Mouse (Mus musculus) splenic B cell, adult 2 months (primary cell): ENCODE results near the gene Zfp106.

ENCODE experiments used
- DNase-seq: peaks from one replicate; pipeline ENCODE4 v3.0.0-alpha.2; 2011; ENCODE audit warnings: low read depth, low spot score
- H3K27me3 ChIP-seq: 2 replicates; pipeline ENCODE4 v1.6.1; 2012; ENCODE audit warnings: mild to moderate bottlenecking, low read length, moderate library complexity, mixed read lengths; ENCODE audit not compliant: control insufficient read depth, poor library complexity, insufficient read depth, severe bottlenecking
- H3K36me3 ChIP-seq: 2 replicates; pipeline ENCODE4 v1.6.1; 2012; ENCODE audit warnings: mild to moderate bottlenecking, low read length, moderate library complexity, mixed read lengths; ENCODE audit not compliant: control insufficient read depth, poor library complexity, insufficient read depth, severe bottlenecking

The Zfp106 gene

GRCm38 (mm10) chr2:120503992-120504391 lies 59.7 kb downstream of the Zfp106 start:
- peaks cover 5% of the 10 kb centered on the region; the same call in 1 of the 2 replicates for H3K36me3 ChIP-seq
- DNase-seq = no peak
- no peaks in the 10 kb centered on the region for H3K27me3 ChIP-seq

GRCm38 (mm10) chr2:120503094-120503493 lies 60.5 kb downstream of the Zfp106 start:
- no peak for DNase-seq
- no peaks in the 10 kb centered on the region for H3K27me3 ChIP-seq
- H3K36me3 ChIP-seq = peaks cover 4% of the 10 kb centered on the region; the same call in 1 of the 2 replicates

- Histone ChIP-seq H3K36me3 (peaks cover 4% of the 10 kb centered on the region; the same call in 1 of the 2 replicates), H3K27me3 (no peaks in the 10 kb centered on the region)
- no peak for DNase-seq
Measured at GRCm38 (mm10) chr2:120502605-120502990, 61.0 kb downstream of the Zfp106 start.

GRCm38 (mm10) chr2:120501931-120502604 lies 61.6 kb downstream of the Zfp106 start:
- DNase-seq = no peak
- H3K27me3 ChIP-seq = no peaks in the 10 kb centered on the region
- peaks cover 4% of the 10 kb centered on the region; the same call in 1 of the 2 replicates for H3K36me3 ChIP-seq

GRCm38 (mm10) chr2:120501136-120501918 lies 62.3 kb downstream of the Zfp106 start:
- no peak for DNase-seq

GRCm38 (mm10) chr2:120499971-120500471 lies 63.6 kb downstream of the Zfp106 start:
- Histone ChIP-seq H3K27me3 (no peaks in the 10 kb centered on the region), H3K36me3 (no peaks in the 10 kb centered on the region; the same call in 1 of the 2 replicates)
- peak; percentile 33 for DNase-seq

More at GRCm38 (mm10) chr2:120501136-120501918, 62.3 kb downstream of the Zfp106 start:
- no peaks in the 10 kb centered on the region for H3K27me3 ChIP-seq
- peaks cover 4% of the 10 kb centered on the region for H3K36me3 ChIP-seq

GRCm38 (mm10) chr2:120496511-120496910 lies 67.1 kb downstream of the Zfp106 start:
- no peak for DNase-seq
- H3K36me3 ChIP-seq = no peaks in the 10 kb centered on the region; the same call in 1 of the 2 replicates
- no peaks in the 10 kb centered on the region for H3K27me3 ChIP-seq

GRCm38 (mm10) chr2:120493254-120493653 lies 70.4 kb downstream of the Zfp106 start:
- Histone ChIP-seq H3K36me3 (no peaks in the 10 kb centered on the region; the same call in 1 of the 2 replicates), H3K27me3 (no peaks in the 10 kb centered on the region)
- DNase-seq = no peak

- DNase-seq = no peak
- Histone ChIP-seq H3K36me3 (no peaks in the 10 kb centered on the region), H3K27me3 (no peaks in the 10 kb centered on the region)
Measured at GRCm38 (mm10) chr2:120484241-120484640, 79.4 kb downstream of the Zfp106 start.

GRCm38 (mm10) chr2:120482506-120483389 lies 80.9 kb downstream of the Zfp106 start:
- DNase-seq = no peak
- H3K27me3 ChIP-seq = no peaks in the 10 kb centered on the region

GRCm38 (mm10) chr2:120481921-120482320 lies 81.7 kb downstream of the Zfp106 start:
- DNase-seq = no peak
- H3K27me3 ChIP-seq = no peaks in the 10 kb centered on the region

More at GRCm38 (mm10) chr2:120482506-120483389, 80.9 kb downstream of the Zfp106 start:
- H3K36me3 ChIP-seq = no peaks in the 10 kb centered on the region

GRCm38 (mm10) chr2:120478600-120478999 lies 85.0 kb downstream of the Zfp106 start:
- H3K27me3 ChIP-seq = no peaks in the 10 kb centered on the region
- DNase-seq = peak; percentile 82
- H3K36me3 ChIP-seq = no peaks in the 10 kb centered on the region

More at GRCm38 (mm10) chr2:120481921-120482320, 81.7 kb downstream of the Zfp106 start:
- no peaks in the 10 kb centered on the region for H3K36me3 ChIP-seq

- no peak for DNase-seq
- H3K36me3 ChIP-seq = no peaks in the 10 kb centered on the region
- no peaks in the 10 kb centered on the region for H3K27me3 ChIP-seq
Measured at GRCm38 (mm10) chr2:120476277-120477087, 87.2 kb downstream of the Zfp106 start.
